Mouse (Mus musculus): ENCODE measurements around the gene Ifnar2. TPM values are rescaled to one million over a fixed set of nuclear protein-coding genes. Genes with fewer than 3 reads are reported as not detected.

The Ifnar2 gene
- polyA plus RNA-seq (2014; fragmentation: Illumina TruSeq; extraction: RNeasy Lipid Tissue Mini Kit (QIAGEN cat#74804); ENCODE audit: insufficient read depth, low read depth, low replicate concordance): 72.3 TPM

GRCm38 (mm10) chr16:91372577-91373472 lies at the start of gene Ifnar2:
Ifnar2 (plus strand) TSS chr16:91372783.

DNA sequence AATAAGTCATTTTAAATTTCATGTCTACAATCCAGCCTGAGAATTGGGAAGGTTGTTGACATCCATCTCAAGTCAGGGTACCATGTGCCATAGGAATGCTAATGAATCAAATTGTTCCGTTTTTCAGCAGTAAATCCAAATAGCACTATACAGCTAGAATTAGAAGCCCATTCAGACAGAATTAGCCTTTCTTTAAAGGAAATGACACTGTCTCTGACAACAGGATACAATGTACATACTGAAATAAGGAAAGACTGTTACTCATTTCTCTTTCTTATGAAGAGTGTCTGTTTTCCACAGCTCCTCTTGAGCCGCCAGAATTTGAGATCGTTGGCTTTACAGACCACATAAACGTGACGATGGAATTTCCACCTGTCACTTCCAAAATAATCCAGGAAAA lies 18.8 kb downstream of the Ifnar2 start, which contains the start of gene Gm21970:
TSS of gene Gm21970 (plus strand) at position 301 of the 400 bp plus-strand sequence.

GRCm38 (mm10) chr16:91405640-91406584 lies 33.3 kb downstream of the Ifnar2 start, which contains the start of gene Il10rb:
Il10rb (plus strand) TSS chr16:91406164.

Other genes starting within 250 kb of the Ifnar2 start
- not detected for gene Olig2, start 147.3 kb upstream of the Ifnar2 start, polyA plus RNA-seq (2014; fragmentation: Illumina TruSeq; extraction: RNeasy Lipid Tissue Mini Kit (QIAGEN cat#74804); ENCODE audit: insufficient read depth, low read depth, low replicate concordance)
- not detected for gene Olig1, start 103.0 kb upstream of the Ifnar2 start, polyA plus RNA-seq (2014; fragmentation: Illumina TruSeq; extraction: RNeasy Lipid Tissue Mini Kit (QIAGEN cat#74804); ENCODE audit: insufficient read depth, low read depth, low replicate concordance)
- not detected for gene Gm21970, start 18.9 kb downstream of the Ifnar2 start, polyA plus RNA-seq (2014; fragmentation: Illumina TruSeq; extraction: RNeasy Lipid Tissue Mini Kit (QIAGEN cat#74804); ENCODE audit: insufficient read depth, low read depth, low replicate concordance)
- 56.4 TPM for gene Il10rb, start 33.4 kb downstream of the Ifnar2 start, polyA plus RNA-seq (2014; fragmentation: Illumina TruSeq; extraction: RNeasy Lipid Tissue Mini Kit (QIAGEN cat#74804); ENCODE audit: insufficient read depth, low read depth, low replicate concordance)
- 22.3 TPM for gene Ifnar1, start 112.5 kb downstream of the Ifnar2 start, polyA plus RNA-seq (2014; fragmentation: Illumina TruSeq; extraction: RNeasy Lipid Tissue Mini Kit (QIAGEN cat#74804); ENCODE audit: insufficient read depth, low read depth, low replicate concordance)
- 23.4 TPM for gene Ifngr2, start 174.3 kb downstream of the Ifnar2 start, polyA plus RNA-seq (2014; fragmentation: Illumina TruSeq; extraction: RNeasy Lipid Tissue Mini Kit (QIAGEN cat#74804); ENCODE audit: insufficient read depth, low read depth, low replicate concordance)
- 80.1 TPM for gene Tmem50b, start 225.0 kb downstream of the Ifnar2 start, polyA plus RNA-seq (2014; fragmentation: Illumina TruSeq; extraction: RNeasy Lipid Tissue Mini Kit (QIAGEN cat#74804); ENCODE audit: insufficient read depth, low read depth, low replicate concordance)
- gene Dnajc28, start 246.2 kb downstream of the Ifnar2 start, polyA plus RNA-seq (2014; fragmentation: Illumina TruSeq; extraction: RNeasy Lipid Tissue Mini Kit (QIAGEN cat#74804); ENCODE audit: insufficient read depth, low read depth, low replicate concordance): 2.6 TPM

All from lung, adult 10 weeks (tissue).